19 mouse cellular contexts compared by ENCODE assay signal in genomic region chr15:77122208-77122607, GRCm38 (mm10).
"Had no signal": no experiment of that assay in that cellular context is flagged by ENCODE, and none has a peak within 500 bp of the region (broad histone marks: within the 10 kb centered on the region; RNA-seq: fewer than 3 reads in every experiment).

No protein-coding gene starts in this region.

- H3K9ac ChIP-seq: kidney, embryonic 15.5 days; limb, embryonic 13.5 days; liver, embryonic 13.5 days; neural tube, embryonic 13.5 days had no signal

- H3K4me1 ChIP-seq: limb, embryonic 10.5 days; limb, embryonic 13.5 days; megakaryocyte, embryonic 14.5 days had no signal

- H3K4me3 ChIP-seq: kidney, embryonic 15.5 days; limb, embryonic 10.5 days; limb, embryonic 13.5 days; liver, embryonic 13.5 days; megakaryocyte, embryonic 14.5 days; midbrain, embryonic 10.5 days; neural tube, embryonic 13.5 days had no signal

- DNase-seq: kidney, adult 2 months; kidney, postnatal 10 days; kidney, postnatal 4 days; liver; liver, embryonic 13.5 days; midbrain, embryonic 14.5 days; retina, postnatal 1 day; right cerebral cortex, postnatal 25 days; spleen, adult 18-20 months; thymus, adult 18-20 months; thymus, postnatal 36 days had no signal

- H3K9me3 ChIP-seq: kidney, embryonic 15.5 days; limb, embryonic 10.5 days; limb, embryonic 13.5 days; liver, embryonic 13.5 days; megakaryocyte, embryonic 14.5 days; midbrain, embryonic 10.5 days; neural tube, embryonic 13.5 days had no signal

- ATAC-seq: intestine, postnatal 0 days; lung, postnatal 0 days had no signal

- H3K27me3 ChIP-seq: kidney, embryonic 15.5 days; limb, embryonic 13.5 days; liver, embryonic 13.5 days; neural tube, embryonic 13.5 days had no signal

- H3K27ac ChIP-seq: kidney, embryonic 15.5 days; limb, embryonic 10.5 days; limb, embryonic 13.5 days; liver, embryonic 13.5 days; midbrain, embryonic 10.5 days; neural tube, embryonic 13.5 days had no signal

- H3K4me2 ChIP-seq: kidney, embryonic 15.5 days; limb, embryonic 13.5 days; liver, embryonic 13.5 days; neural tube, embryonic 13.5 days had no signal

- H3K36me3 ChIP-seq: liver, embryonic 13.5 days had no signal
